Mouse (Mus musculus): Measurements from ENCODE around the gene Commd7.
"Not testable (repeated sequence)": the region's sequence is repeated elsewhere in the genome, so short reads cannot be mapped to it uniquely, and the experiment has no call there.

The Commd7 gene

GRCm38 (mm10) chr2:153631976-153632870 lies at the start of gene Commd7:
TSS of gene Commd7 (minus strand) at chr2:153632781.
- peak; percentile 83 for DNase-seq (ENCODE audit: low read depth, low spot score)

GRCm38 (mm10) chr2:153679959-153680358 lies 47.4 kb upstream of the Commd7 start:
- no peak for DNase-seq (ENCODE audit: low read depth, low spot score)

GRCm38 (mm10) chr2:153677550-153677949 lies 45.0 kb upstream of the Commd7 start:
- no peak for DNase-seq (ENCODE audit: low read depth, low spot score)

- no peak for DNase-seq (ENCODE audit: low read depth, low spot score)
These were observed 44.4 kb upstream of the Commd7 start for GRCm38 (mm10) chr2:153676944-153677343.

- DNase-seq (ENCODE audit: low read depth, low spot score), result not testable (repeated sequence)
These were observed 42.8 kb upstream of the Commd7 start for GRCm38 (mm10) chr2:153675364-153675763.

GRCm38 (mm10) chr2:153672619-153673018 lies 40.0 kb upstream of the Commd7 start:
- no peak for DNase-seq (ENCODE audit: low read depth, low spot score)

- DNase-seq (ENCODE audit: low read depth, low spot score), result no peak
These were observed 37.5 kb upstream of the Commd7 start for GRCm38 (mm10) chr2:153670111-153670510.

GRCm38 (mm10) chr2:153668754-153669376 lies 36.3 kb upstream of the Commd7 start:
- peak; percentile 67 for DNase-seq (ENCODE audit: low read depth, low spot score)

- no peak for DNase-seq (ENCODE audit: low read depth, low spot score)
These were observed 32.8 kb upstream of the Commd7 start for GRCm38 (mm10) chr2:153665401-153665800.

GRCm38 (mm10) chr2:153660616-153661015 lies 28.0 kb upstream of the Commd7 start:
- DNase-seq (ENCODE audit: low read depth, low spot score), result peak; percentile 86

GRCm38 (mm10) chr2:153657659-153658058 lies 25.1 kb upstream of the Commd7 start:
- DNase-seq (ENCODE audit: low read depth, low spot score), result not testable (repeated sequence)

GRCm38 (mm10) chr2:153651681-153652080 lies 19.1 kb upstream of the Commd7 start:
- peak; percentile 91 for DNase-seq (ENCODE audit: low read depth, low spot score)

- DNase-seq (ENCODE audit: low read depth, low spot score), result peak; percentile 51
These were observed 17.6 kb upstream of the Commd7 start for GRCm38 (mm10) chr2:153650014-153650687.

GRCm38 (mm10) chr2:153649298-153650013 lies 16.9 kb upstream of the Commd7 start, which contains the start of gene Dnmt3b:
TSS of gene Dnmt3b (plus strand) at chr2:153649450.
- no peak for DNase-seq (ENCODE audit: low read depth, low spot score)

- peak; percentile 67 for DNase-seq (ENCODE audit: low read depth, low spot score)
These were observed 16.3 kb upstream of the Commd7 start for GRCm38 (mm10) chr2:153648773-153649297.

GRCm38 (mm10) chr2:153642999-153643398 lies 10.4 kb upstream of the Commd7 start:
- DNase-seq (ENCODE audit: low read depth, low spot score), result peak; percentile 91

- DNase-seq (ENCODE audit: low read depth, low spot score), result peak; percentile 55
These were observed 9.9 kb upstream of the Commd7 start for GRCm38 (mm10) chr2:153642496-153642895.

- peak; percentile 66 for DNase-seq (ENCODE audit: low read depth, low spot score)
These were observed 6.5 kb upstream of the Commd7 start for GRCm38 (mm10) chr2:153638977-153639680.

GRCm38 (mm10) chr2:153633259-153633658 lies 678 bp upstream of the Commd7 start:
- DNase-seq (ENCODE audit: low read depth, low spot score), result peak; percentile 51

GRCm38 (mm10) chr2:153632871-153633226 lies 268 bp upstream of the Commd7 start:
- DNase-seq (ENCODE audit: low read depth, low spot score), result no peak

GRCm38 (mm10) chr2:153630950-153631349 lies 1.6 kb downstream of the Commd7 start:
- no peak for DNase-seq (ENCODE audit: low read depth, low spot score)
